In the genomic region with DNA sequence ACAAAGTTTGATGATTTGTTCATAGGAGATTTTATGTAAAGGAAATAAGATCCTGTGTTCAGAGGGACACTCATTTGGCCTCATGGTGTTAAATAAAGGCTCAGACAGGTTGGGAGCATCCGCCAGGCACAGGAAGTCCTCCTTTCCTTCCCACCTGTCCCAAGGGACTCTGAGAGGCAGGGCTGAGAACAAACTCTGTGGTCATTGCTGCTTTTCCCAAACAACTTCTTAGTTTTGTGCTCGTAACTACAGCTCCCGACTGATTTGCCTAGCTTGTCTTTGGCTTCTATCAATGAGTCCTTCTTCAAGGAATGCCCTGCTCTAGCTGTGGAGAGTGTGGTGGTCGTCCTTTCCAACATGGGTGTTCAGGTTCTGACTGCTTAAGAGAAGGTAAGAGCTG, we compare ENCODE assay signal across 13 mouse cellular contexts. TPM values are rescaled to one million over a fixed set of nuclear protein-coding genes. Genes with fewer than 3 reads are reported as not detected.
DNase-seq lines count a peak whose midpoint lies in the region; ATAC-seq lines count a peak whose summit lies in the region.
"Had no signal": no experiment of that assay in that cellular context is flagged by ENCODE, and none has a peak within 500 bp of the region (broad histone marks: within the 10 kb centered on the region; RNA-seq: fewer than 3 reads in every experiment).

No protein-coding gene starts in this region.

- H3K9me3 ChIP-seq in neural tube, embryonic 12.5 days: no peaks in the 10 kb centered on the region
- H3K9me3 ChIP-seq in heart, embryonic 13.5 days: no peaks in the 10 kb centered on the region
- H3K9me3 ChIP-seq in hindbrain, embryonic 15.5 days: no peaks in the 10 kb centered on the region
- H3K9me3 ChIP-seq: forebrain, embryonic 15.5 days; heart, embryonic 15.5 days; midbrain, embryonic 12.5 days; stomach, embryonic 15.5 days had no signal

- H3K4me2 ChIP-seq in neural tube, embryonic 12.5 days (replicated peaks): peak overlapping the region; percentile 21
- peak overlapping the region; percentile 93; the same call in 1 of the 2 replicates for H3K4me2 ChIP-seq in heart, embryonic 13.5 days
- H3K4me2 ChIP-seq in hindbrain, embryonic 15.5 days: peak overlapping the region; percentile 72

- H3K27ac ChIP-seq in neural tube, embryonic 12.5 days: no peak overlapping the region
- no peak overlapping the region for H3K27ac ChIP-seq in heart, embryonic 13.5 days (replicated peaks)
- H3K27ac ChIP-seq in hindbrain, embryonic 15.5 days (replicated peaks): no peak overlapping the region

- H3K36me3 ChIP-seq in neural tube, embryonic 12.5 days: no peaks in the 10 kb centered on the region
- no peaks in the 10 kb centered on the region for H3K36me3 ChIP-seq in heart, embryonic 13.5 days
- no peaks in the 10 kb centered on the region for H3K36me3 ChIP-seq in hindbrain, embryonic 15.5 days
- H3K36me3 ChIP-seq: forebrain, embryonic 15.5 days; heart, embryonic 15.5 days; midbrain, embryonic 12.5 days; stomach, embryonic 15.5 days had no signal

- ATAC-seq in neural tube, embryonic 12.5 days (ENCODE audit: low FRiP score, low read depth): no peak
- no peak for ATAC-seq in heart, embryonic 13.5 days (ENCODE audit: extremely low read depth, insufficient number of reproducible peaks, low FRiP score, low TSS enrichment)
- no peak for ATAC-seq in hindbrain, embryonic 15.5 days (ENCODE audit: low FRiP score, low read depth)
- ATAC-seq in erythroblast, adult 5-6 weeks (replicated peaks; ENCODE audit: low FRiP score, poor library complexity, severe bottlenecking): no peak
- ATAC-seq in megakaryocyte progenitor cell, adult 5-6 weeks (replicated peaks; ENCODE audit: poor library complexity): no peak

- H3K4me3 ChIP-seq in neural tube, embryonic 12.5 days: no peak overlapping the region
- no peak overlapping the region for H3K4me3 ChIP-seq in heart, embryonic 13.5 days
- no peak overlapping the region for H3K4me3 ChIP-seq in hindbrain, embryonic 15.5 days

- DNase-seq in neural tube, embryonic 10.5 days (ENCODE audit: extremely low spot score, low spot score): no peak
- DNase-seq in thymus, postnatal 25 days: no peak
- DNase-seq: cerebellum, adult 2 months; kidney, adult 9 months had no signal

- no peak overlapping the region for H3K9ac ChIP-seq in neural tube, embryonic 12.5 days
- H3K9ac ChIP-seq in heart, embryonic 13.5 days: no peak overlapping the region
- H3K9ac ChIP-seq in hindbrain, embryonic 15.5 days: no peak overlapping the region
- H3K9ac ChIP-seq: stomach, embryonic 15.5 days had no signal

- no peaks in the 10 kb centered on the region for H3K27me3 ChIP-seq in neural tube, embryonic 12.5 days (replicated peaks)
- no peaks in the 10 kb centered on the region for H3K27me3 ChIP-seq in heart, embryonic 13.5 days (replicated peaks)
- H3K27me3 ChIP-seq in hindbrain, embryonic 15.5 days: no peaks in the 10 kb centered on the region
- H3K27me3 ChIP-seq: forebrain, embryonic 15.5 days; heart, embryonic 15.5 days; midbrain, embryonic 12.5 days; stomach, embryonic 15.5 days had no signal

- peaks cover 9% of the 10 kb centered on the region for H3K4me1 ChIP-seq in neural tube, embryonic 12.5 days
- peaks cover 12% of the 10 kb centered on the region; the same call in 1 of the 2 replicates for H3K4me1 ChIP-seq in heart, embryonic 13.5 days
- peaks cover 7% of the 10 kb centered on the region; the same call in 1 of the 2 replicates for H3K4me1 ChIP-seq in hindbrain, embryonic 15.5 days (replicated peaks)
- H3K4me1 ChIP-seq: stomach, embryonic 15.5 days had no signal

- 81% methylated on average over 4 of the region's 4 CpGs for WGBS in neural tube, embryonic 12.5 days
- WGBS in heart, embryonic 13.5 days: 76% methylated on average over 4 of the region's 4 CpGs
- 81% methylated on average over 4 of the region's 4 CpGs for WGBS in hindbrain, embryonic 15.5 days

RNA-seq across cellular contexts. Expression of a gene that starts 18.1 kb away (rescaled TPM):
- polyA plus RNA-seq in neural tube, embryonic 12.5 days (2016; fragmentation: Nextera tagmentation; extraction: Ambion mirVana): 15.6 and 18.8 TPM in 2 replicates
- polyA plus RNA-seq in heart, embryonic 13.5 days (2015; fragmentation: Nextera tagmentation; extraction: Ambion mirVana): 4.9 and 5.9 TPM in 2 replicates
- 9.5 TPM in 2 replicates for polyA plus RNA-seq in hindbrain, embryonic 15.5 days (2015; fragmentation: Nextera tagmentation; extraction: Ambion mirVana)
- total RNA-seq in erythroblast, adult 5-6 weeks (2015; ENCODE audit: low replicate concordance): 1.7 and 4.4 TPM in 2 replicates
- 1.5 and 2.2 TPM in 2 replicates for total RNA-seq in erythroblast, adult 5-6 weeks (2017; ENCODE audit: low replicate concordance)
- 11.0 and 11.3 TPM in 2 replicates for total RNA-seq in megakaryocyte progenitor cell, adult 5-6 weeks (2015)
- total RNA-seq in megakaryocyte progenitor cell, adult 5-6 weeks (2017): 8.7 and 9.5 TPM in 2 replicates

RNA-seq across cellular contexts. Expression of a gene that starts 18.3 kb away (rescaled TPM):
- 39.6 and 42.3 TPM in 2 replicates for polyA plus RNA-seq in neural tube, embryonic 12.5 days (2016; fragmentation: Nextera tagmentation; extraction: Ambion mirVana)
- polyA plus RNA-seq in heart, embryonic 13.5 days (2015; fragmentation: Nextera tagmentation; extraction: Ambion mirVana): 7.6 and 8.7 TPM in 2 replicates
- polyA plus RNA-seq in hindbrain, embryonic 15.5 days (2015; fragmentation: Nextera tagmentation; extraction: Ambion mirVana): 12.9 and 14.0 TPM in 2 replicates
- 2.7 and 3.3 TPM in 2 replicates for total RNA-seq in erythroblast, adult 5-6 weeks (2015; ENCODE audit: low replicate concordance)
- 1.8 and 2.9 TPM in 2 replicates for total RNA-seq in erythroblast, adult 5-6 weeks (2017; ENCODE audit: low replicate concordance)
- total RNA-seq in megakaryocyte progenitor cell, adult 5-6 weeks (2015): 9.7 and 14.2 TPM in 2 replicates
- 7.5 and 11.4 TPM in 2 replicates for total RNA-seq in megakaryocyte progenitor cell, adult 5-6 weeks (2017)

Comparison
In these comparisons a context has a peak if more than half of its experiments do, and no peak if none do; other contexts are left out.
1. H3K4me2 ChIP-seq: peak in every context shown above with its lines; median percentile 93 in heart, embryonic 13.5 days; 72 in hindbrain, embryonic 15.5 days; 21 in neural tube, embryonic 12.5 days.